Mouse (Mus musculus) kidney, adult 2 months (tissue): ENCODE measurements at regions not wholly inside any gene's neighbourhood (a gene's known extent, or its start where the extent isn't known, plus 50 kb on each side); places are given as distances from the start of the nearest gene placed in this dataset.

Source experiments
- DNase-seq: peaks from one replicate; pipeline ENCODE4 v3.0.0; 2021
- H3K27ac ChIP-seq: fragments of 200-500 bp; 2 replicates; pipeline ENCODE4 v1.5.1; 2012; ENCODE audit warnings: low read depth, low read length, control low read depth, inconsistent platforms; ENCODE audit not compliant: insufficient read depth
- H3K27me3 ChIP-seq: fragments of 200-500 bp; replicated peaks from 2 replicates; pipeline ENCODE4 v1.6.1; 2012; ENCODE audit warnings: mild to moderate bottlenecking, moderate library complexity, low read length, inconsistent platforms; ENCODE audit not compliant: control insufficient read depth, insufficient read depth
- H3K36me3 ChIP-seq: fragments of 200-500 bp; 2 replicates; pipeline ENCODE4 v1.6.1; 2012; ENCODE audit warnings: mild to moderate bottlenecking, moderate library complexity, low read length, inconsistent platforms; ENCODE audit not compliant: control insufficient read depth, insufficient read depth
- H3K4me1 ChIP-seq: fragments of 200-500 bp; 2 replicates; pipeline ENCODE4 v1.6.1; 2011; ENCODE audit warnings: low read length; ENCODE audit not compliant: control insufficient read depth, insufficient read depth
- H3K4me3 ChIP-seq: fragments of 200-500 bp; 2 replicates; pipeline ENCODE4 v1.5.1; 2011; ENCODE audit warnings: mild to moderate bottlenecking, low read depth, low read length, control low read depth; ENCODE audit not compliant: insufficient read depth
- CTCF ChIP-seq: fragments of 200-500 bp; conservative IDR thresholded peaks from 2 replicates; pipeline ENCODE4 v1.5.1; 2011; ENCODE audit warnings: low read depth, mild to moderate bottlenecking, control low read depth, low read length, moderate library complexity, mixed read lengths; ENCODE audit not compliant: insufficient read depth, insufficient read length
- POLR2A ChIP-seq: fragments of 200-500 bp; IDR thresholded peaks from one replicate; pipeline ENCODE4 v1.6.1; 2011; ENCODE audit warnings: low read depth, low read length, control low read depth
- WGBS: fragments of 180-500 bp; shearing (Covaris S2); methylation state at CpG from one replicate; pipeline ENCODE4 v1.1.7; 2018; 5-methylcytosine and 5-hydroxymethylcytosine counted together

DNA sequence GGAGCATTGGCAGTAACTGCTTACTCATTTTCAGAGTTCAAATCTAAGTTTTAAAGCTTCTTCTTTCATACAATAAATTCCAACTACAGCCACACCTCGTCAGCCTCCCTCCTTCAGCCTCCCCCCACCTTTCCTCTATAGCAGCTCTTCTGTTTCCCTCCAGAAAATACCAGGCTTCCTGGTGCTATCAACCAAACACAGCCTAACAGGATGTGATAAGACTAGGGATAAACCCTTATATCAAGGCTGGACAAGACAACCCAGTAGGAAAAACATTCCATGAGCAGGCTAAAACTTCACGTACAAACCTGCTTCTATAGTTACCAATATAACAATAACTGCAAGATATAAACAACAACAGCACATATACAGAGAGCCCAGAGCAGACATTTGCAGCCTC is 1248.6 kb downstream of the Mat2b start:
- no peak overlapping the region for H3K27ac ChIP-seq
- no peaks in the 10 kb centered on the region for H3K4me1 ChIP-seq
- no peak overlapping the region for H3K4me3 ChIP-seq
- no peaks in the 10 kb centered on the region for H3K36me3 ChIP-seq
- 65% methylated on average over 2 of the region's 2 CpGs for WGBS
- DNase-seq, result no peak
- TF ChIP-seq POLR2A (no peak), CTCF (no peak)
- no peaks in the 10 kb centered on the region for H3K27me3 ChIP-seq

DNA sequence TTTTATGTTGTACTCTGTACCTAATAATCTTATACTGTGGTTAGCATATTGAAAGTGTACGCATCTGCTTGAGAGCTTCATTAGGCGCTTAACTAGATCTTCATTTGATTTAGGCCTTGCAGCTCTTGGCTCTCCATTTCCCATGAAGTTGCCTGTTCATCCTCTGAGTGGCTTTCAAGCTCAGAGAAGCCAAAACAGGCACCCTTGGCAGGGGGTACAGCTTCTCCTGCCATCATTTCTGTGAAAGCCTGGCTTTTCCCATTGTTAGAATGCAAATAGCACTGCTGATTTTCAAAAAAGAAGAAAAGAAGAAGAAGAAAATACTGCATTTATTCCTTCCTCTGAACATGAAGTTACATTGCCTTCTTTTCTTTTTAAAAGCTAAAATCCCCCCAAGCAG is 1283.3 kb downstream of the Mat2b start:
- Histone ChIP-seq H3K27me3 (no peaks in the 10 kb centered on the region), H3K4me3 (no peak overlapping the region), H3K27ac (no peak overlapping the region), H3K36me3 (no peaks in the 10 kb centered on the region), H3K4me1 (no peaks in the 10 kb centered on the region)
- DNase-seq, result no peak
- 88% methylated on average over 2 of the region's 2 CpGs for WGBS
- TF ChIP-seq POLR2A (no peak), CTCF (no peak)

DNA sequence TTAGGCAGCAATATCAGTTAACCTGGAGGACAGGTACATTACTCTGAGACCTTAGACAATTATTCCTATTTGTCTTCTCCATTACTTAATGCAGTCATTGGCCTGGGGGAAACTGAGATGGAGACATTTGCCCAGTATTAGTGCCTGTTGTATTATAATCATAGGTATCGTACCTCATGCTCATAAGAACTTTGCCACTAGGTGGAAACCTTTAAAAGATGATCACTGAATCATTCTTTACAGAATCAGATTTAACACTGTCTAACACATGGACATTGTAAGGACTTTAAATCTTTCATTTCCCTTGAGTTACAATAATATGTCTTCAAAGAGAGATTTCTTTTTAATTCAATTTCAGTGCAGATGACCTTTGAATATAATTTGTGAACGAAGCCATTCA is 1283.8 kb downstream of the Mat2b start:
- WGBS, result 85% methylated on average over 2 of the region's 2 CpGs
- Histone ChIP-seq H3K4me3 (no peak overlapping the region), H3K36me3 (no peaks in the 10 kb centered on the region), H3K27ac (no peak overlapping the region), H3K27me3 (no peaks in the 10 kb centered on the region), H3K4me1 (no peaks in the 10 kb centered on the region)
- TF ChIP-seq POLR2A (no peak), CTCF (no peak)
- DNase-seq, result no peak

- Histone ChIP-seq H3K4me1 (no peaks in the 10 kb centered on the region), H3K36me3 (no peaks in the 10 kb centered on the region)
- TF ChIP-seq POLR2A, result no peak
- TF ChIP-seq CTCF, result no peak
These were observed 1330.2 kb downstream of the Mat2b start for GRCm38 (mm10) chr11:39364827-39365226.

GRCm38 (mm10) chr11:39350616-39351015 is 1344.4 kb downstream of the Mat2b start:
- 14% methylated on average over 1 of the region's 1 CpGs for WGBS
- DNase-seq, result no peak
- TF ChIP-seq CTCF, result no peak
- TF ChIP-seq POLR2A, result no peak
- no peak overlapping the region for H3K27ac ChIP-seq
- H3K4me3 ChIP-seq, result no peak overlapping the region
- no peaks in the 10 kb centered on the region for H3K36me3 ChIP-seq
- no peaks in the 10 kb centered on the region for H3K4me1 ChIP-seq
- H3K27me3 ChIP-seq, result no peaks in the 10 kb centered on the region

More at GRCm38 (mm10) chr11:39364827-39365226, 1330.2 kb downstream of the Mat2b start:
- no peak overlapping the region for H3K27ac ChIP-seq
- no peak for DNase-seq
- H3K4me3 ChIP-seq, result no peak overlapping the region
- no peaks in the 10 kb centered on the region for H3K27me3 ChIP-seq
